Mouse (Mus musculus): Measurements from ENCODE around the gene C1rl. TPM values are rescaled to one million over a fixed set of nuclear protein-coding genes. Genes with fewer than 3 reads are reported as not detected.

The C1rl gene
- 10 to 100 TPM; 11.8 to 15.5 TPM for total RNA-seq (2021)
- long read RNA-seq, experiment 1, transcript C1rl-201 (6 exons, 3,010 nt) = major isoform, 17 of 24 reads
- long read RNA-seq, experiment 1, partial matches to known transcripts = 6 of 24 reads
- long read RNA-seq, experiment 1, other reads (novel, unspliced or antisense) = 1 of 24 reads
- long read RNA-seq, experiment 2, transcript C1rl-201 (6 exons, 3,010 nt) = major isoform, 15 of 16 reads
- long read RNA-seq, experiment 2, partial matches to known transcripts = 0 of 16 reads
- long read RNA-seq, experiment 2, other reads (novel, unspliced or antisense) = 1 of 16 reads

GRCm38 (mm10) chr6:124492842-124493561 lies at the start of gene C1rl:
Gene C1rl, plus strand, starts transcription at chr6:124493113.
- DNase-seq = peak; percentile 84 to 88

- DNase-seq = no peak
Measured at GRCm38 (mm10) chr6:124443338-124443737, 49.6 kb upstream of the C1rl start.

GRCm38 (mm10) chr6:124446024-124446423 lies 46.9 kb upstream of the C1rl start:
- no peak for DNase-seq

GRCm38 (mm10) chr6:124446459-124446858 lies 46.5 kb upstream of the C1rl start:
- peak in 1 of 2 experiments; percentile 40 for DNase-seq

GRCm38 (mm10) chr6:124447356-124447755 lies 45.6 kb upstream of the C1rl start:
- no peak for DNase-seq

GRCm38 (mm10) chr6:124448186-124448852 lies 44.6 kb upstream of the C1rl start:
- DNase-seq = no peak

- no peak for DNase-seq
Measured at GRCm38 (mm10) chr6:124448959-124449667, 43.8 kb upstream of the C1rl start.

GRCm38 (mm10) chr6:124449668-124450383 lies 43.1 kb upstream of the C1rl start:
- no peak for DNase-seq

GRCm38 (mm10) chr6:124451995-124452394 lies 40.9 kb upstream of the C1rl start:
- no peak for DNase-seq

- DNase-seq = no peak
Measured at GRCm38 (mm10) chr6:124453756-124454155, 39.2 kb upstream of the C1rl start.

- DNase-seq = no peak
Measured at GRCm38 (mm10) chr6:124456243-124456642, 36.7 kb upstream of the C1rl start.

- no peak for DNase-seq
Measured at GRCm38 (mm10) chr6:124457827-124458226, 35.1 kb upstream of the C1rl start.

GRCm38 (mm10) chr6:124458505-124458904 lies 34.4 kb upstream of the C1rl start:
- DNase-seq = no peak

GRCm38 (mm10) chr6:124459388-124459787 lies 33.5 kb upstream of the C1rl start:
- DNase-seq = no peak

- no peak for DNase-seq
Measured at GRCm38 (mm10) chr6:124463881-124464291, 29.0 kb upstream of the C1rl start.

- peak; percentile 85 to 89 for DNase-seq
Measured at GRCm38 (mm10) chr6:124464305-124465271, 28.3 kb upstream of the C1rl start, which contains the start of gene Clstn3. Gene Clstn3, minus strand, starts transcription at chr6:124464794.

- DNase-seq = no peak
Measured at GRCm38 (mm10) chr6:124465299-124465698, 27.6 kb upstream of the C1rl start.

- no peak for DNase-seq
Measured at GRCm38 (mm10) chr6:124465729-124466128, 27.2 kb upstream of the C1rl start.

GRCm38 (mm10) chr6:124471121-124471520 lies 21.8 kb upstream of the C1rl start:
- peak; percentile 64 for DNase-seq
